Mouse (Mus musculus): ENCODE measurements around the gene Zcchc14. TPM values are rescaled to one million over a fixed set of nuclear protein-coding genes. Genes with fewer than 3 reads are reported as not detected.
A peak's percentile ranks its signal among the peaks of the same experiment; 100 is the strongest.

Gene Zcchc14
- polyA plus RNA-seq, 1 experiment: 11.0 TPM

GRCm38 (mm10) chr8:121642804-121643203, 9.9 kb downstream of the Zcchc14 start:
- no peak overlapping the region for H3K27ac ChIP-seq (ENCODE audit: control insufficient read depth, insufficient read depth, low read depth, low read length)
- H3K4me1 ChIP-seq (ENCODE audit: control insufficient read depth, insufficient read depth, low read length): no peaks in the 10 kb centered on the region; the same call in 1 of the 2 replicates
- no peak overlapping the region for H3K4me3 ChIP-seq (ENCODE audit: control insufficient read depth, low read depth, low read length)
- TF ChIP-seq CTCF (IDR thresholded peaks at IDR 0.05; ENCODE audit: control insufficient read depth, insufficient read depth, insufficient replicate concordance, low read depth, low read length) (no peak), POLR2A (IDR thresholded peaks at IDR 0.05; ENCODE audit: control insufficient read depth, low read depth, low read length) (no peak)
- H3K27me3 ChIP-seq (ENCODE audit: control insufficient read depth, insufficient read depth, low read length): no peaks in the 10 kb centered on the region
- no peaks in the 10 kb centered on the region for H3K36me3 ChIP-seq (ENCODE audit: control insufficient read depth, insufficient read depth, low read length)

DNA sequence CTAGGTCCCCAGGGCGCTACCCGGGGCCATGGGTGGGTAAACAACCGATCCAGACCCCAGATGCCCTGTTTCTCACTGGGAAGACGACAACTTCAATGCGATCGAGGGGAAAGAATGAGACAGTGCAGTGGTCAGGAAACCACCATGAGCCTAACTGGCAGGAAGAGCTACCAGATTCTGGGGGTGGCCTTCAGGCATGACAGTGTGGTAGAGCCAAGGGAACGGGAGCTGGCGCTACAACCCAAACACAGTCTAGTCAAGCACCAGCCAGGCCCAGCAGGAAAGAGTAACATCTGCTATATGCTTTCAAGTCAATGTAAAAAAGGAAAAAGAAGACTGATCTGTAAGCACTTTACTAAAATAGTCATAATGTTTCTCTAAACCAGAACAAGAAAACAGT, 16.5 kb downstream of the Zcchc14 start:
- no peaks in the 10 kb centered on the region for H3K36me3 ChIP-seq (ENCODE audit: control insufficient read depth, insufficient read depth, low read length)
- H3K27me3 ChIP-seq (ENCODE audit: control insufficient read depth, insufficient read depth, low read length): no peaks in the 10 kb centered on the region
- H3K27ac ChIP-seq (ENCODE audit: control insufficient read depth, insufficient read depth, low read depth, low read length): no peak overlapping the region
- TF ChIP-seq POLR2A (IDR thresholded peaks at IDR 0.05; ENCODE audit: control insufficient read depth, low read depth, low read length): no peak
- no peak for TF ChIP-seq CTCF (IDR thresholded peaks at IDR 0.05; ENCODE audit: control insufficient read depth, insufficient read depth, insufficient replicate concordance, low read depth, low read length)
- peaks cover 4% of the 10 kb centered on the region; the same call in 1 of the 2 replicates for H3K4me1 ChIP-seq (ENCODE audit: control insufficient read depth, insufficient read depth, low read length)
- no peak overlapping the region for H3K4me3 ChIP-seq (ENCODE audit: control insufficient read depth, low read depth, low read length)

DNA sequence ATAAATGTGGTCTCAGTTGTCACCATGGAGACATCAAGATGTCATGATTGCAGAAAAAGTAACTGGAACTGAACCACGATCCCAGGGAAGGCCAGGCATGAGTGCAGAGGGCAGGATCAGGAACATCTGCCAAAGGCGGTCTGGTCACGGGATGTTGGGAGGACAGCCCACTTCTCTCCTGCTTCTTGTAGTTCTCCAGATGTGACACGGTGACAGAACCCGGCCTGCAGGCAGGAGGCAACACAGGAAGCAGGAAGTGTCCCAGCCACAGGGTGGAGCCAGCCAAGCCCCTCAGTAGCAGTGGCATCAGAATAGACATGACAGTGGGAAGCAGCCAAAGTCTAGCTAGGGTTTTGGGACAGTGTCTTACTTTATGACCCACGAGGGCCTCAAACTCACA, 17.2 kb downstream of the Zcchc14 start:
- Histone ChIP-seq H3K4me3 (ENCODE audit: control insufficient read depth, low read depth, low read length) (no peak overlapping the region), H3K36me3 (ENCODE audit: control insufficient read depth, insufficient read depth, low read length) (no peaks in the 10 kb centered on the region), H3K27me3 (ENCODE audit: control insufficient read depth, insufficient read depth, low read length) (no peaks in the 10 kb centered on the region), H3K4me1 (ENCODE audit: control insufficient read depth, insufficient read depth, low read length) (peaks cover 4% of the 10 kb centered on the region; the same call in 1 of the 2 replicates), H3K27ac (ENCODE audit: control insufficient read depth, insufficient read depth, low read depth, low read length) (no peak overlapping the region)
- TF ChIP-seq POLR2A (IDR thresholded peaks at IDR 0.05; ENCODE audit: control insufficient read depth, low read depth, low read length) (no peak), CTCF (IDR thresholded peaks at IDR 0.05; ENCODE audit: control insufficient read depth, insufficient read depth, insufficient replicate concordance, low read depth, low read length) (no peak)

- no peak for TF ChIP-seq CTCF (IDR thresholded peaks at IDR 0.05; ENCODE audit: control insufficient read depth, insufficient read depth, insufficient replicate concordance, low read depth, low read length)
- no peak for TF ChIP-seq POLR2A (IDR thresholded peaks at IDR 0.05; ENCODE audit: control insufficient read depth, low read depth, low read length)
- H3K36me3 ChIP-seq (ENCODE audit: control insufficient read depth, insufficient read depth, low read length): no peaks in the 10 kb centered on the region
- no peak overlapping the region for H3K27ac ChIP-seq (ENCODE audit: control insufficient read depth, insufficient read depth, low read depth, low read length)
- H3K4me3 ChIP-seq (ENCODE audit: control insufficient read depth, low read depth, low read length): no peak overlapping the region
- peaks cover 4% of the 10 kb centered on the region; the same call in 1 of the 2 replicates for H3K4me1 ChIP-seq (ENCODE audit: control insufficient read depth, insufficient read depth, low read length)
- no peaks in the 10 kb centered on the region for H3K27me3 ChIP-seq (ENCODE audit: control insufficient read depth, insufficient read depth, low read length)
Measured at GRCm38 (mm10) chr8:121632401-121632800, 20.3 kb downstream of the Zcchc14 start.

GRCm38 (mm10) chr8:121631645-121632071, 21.0 kb downstream of the Zcchc14 start:
- H3K36me3 ChIP-seq (ENCODE audit: control insufficient read depth, insufficient read depth, low read length): no peaks in the 10 kb centered on the region
- H3K27me3 ChIP-seq (ENCODE audit: control insufficient read depth, insufficient read depth, low read length): no peaks in the 10 kb centered on the region
- H3K4me3 ChIP-seq (ENCODE audit: control insufficient read depth, low read depth, low read length): no peak overlapping the region
- H3K4me1 ChIP-seq (ENCODE audit: control insufficient read depth, insufficient read depth, low read length): peaks cover 4% of the 10 kb centered on the region; the same call in 1 of the 2 replicates
- no peak overlapping the region for H3K27ac ChIP-seq (ENCODE audit: control insufficient read depth, insufficient read depth, low read depth, low read length)
- TF ChIP-seq CTCF (IDR thresholded peaks at IDR 0.05; ENCODE audit: control insufficient read depth, insufficient read depth, insufficient replicate concordance, low read depth, low read length): 0 out of 2 replicates have a peak, but pooled peaks have one; percentile 2
- no peak for TF ChIP-seq POLR2A (IDR thresholded peaks at IDR 0.05; ENCODE audit: control insufficient read depth, low read depth, low read length)

- Histone ChIP-seq H3K4me1 (ENCODE audit: control insufficient read depth, insufficient read depth, low read length) (peaks cover 3% of the 10 kb centered on the region; the same call in 1 of the 2 replicates), H3K36me3 (ENCODE audit: control insufficient read depth, insufficient read depth, low read length) (no peaks in the 10 kb centered on the region), H3K27me3 (ENCODE audit: control insufficient read depth, insufficient read depth, low read length) (no peaks in the 10 kb centered on the region), H3K4me3 (ENCODE audit: control insufficient read depth, low read depth, low read length) (no peak overlapping the region), H3K27ac (ENCODE audit: control insufficient read depth, insufficient read depth, low read depth, low read length) (no peak overlapping the region)
- TF ChIP-seq POLR2A (IDR thresholded peaks at IDR 0.05; ENCODE audit: control insufficient read depth, low read depth, low read length): no peak
- TF ChIP-seq CTCF (IDR thresholded peaks at IDR 0.05; ENCODE audit: control insufficient read depth, insufficient read depth, insufficient replicate concordance, low read depth, low read length): no peak
Measured at GRCm38 (mm10) chr8:121628681-121629080, 24.0 kb downstream of the Zcchc14 start.

DNA sequence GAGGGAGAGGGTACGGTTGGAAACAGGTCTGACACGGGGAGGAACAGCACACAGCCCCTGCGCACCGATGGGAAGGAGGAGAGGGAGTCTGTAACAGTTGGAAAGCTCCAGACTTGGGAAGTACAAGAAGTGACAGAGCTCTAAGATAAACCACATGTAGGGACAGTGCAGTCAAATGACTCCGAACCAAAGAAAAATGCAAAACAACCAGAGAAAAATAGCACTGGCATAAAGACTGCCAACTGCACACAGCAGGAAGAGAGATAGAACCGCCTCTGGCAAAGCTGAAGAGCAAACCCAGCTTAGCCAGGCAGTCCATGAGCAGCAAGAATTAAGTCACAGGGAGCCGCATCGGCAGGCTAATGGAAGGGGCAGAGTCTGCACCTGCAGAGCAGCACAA, 29.7 kb downstream of the Zcchc14 start:
- H3K27ac ChIP-seq (ENCODE audit: control insufficient read depth, insufficient read depth, low read depth, low read length): no peak overlapping the region
- no peaks in the 10 kb centered on the region for H3K36me3 ChIP-seq (ENCODE audit: control insufficient read depth, insufficient read depth, low read length)
- no peak for TF ChIP-seq POLR2A (IDR thresholded peaks at IDR 0.05; ENCODE audit: control insufficient read depth, low read depth, low read length)
- no peak for TF ChIP-seq CTCF (IDR thresholded peaks at IDR 0.05; ENCODE audit: control insufficient read depth, insufficient read depth, insufficient replicate concordance, low read depth, low read length)
- no peaks in the 10 kb centered on the region for H3K4me1 ChIP-seq (ENCODE audit: control insufficient read depth, insufficient read depth, low read length)
- H3K4me3 ChIP-seq (ENCODE audit: control insufficient read depth, low read depth, low read length): no peak overlapping the region
- H3K27me3 ChIP-seq (ENCODE audit: control insufficient read depth, insufficient read depth, low read length): no peaks in the 10 kb centered on the region

All from testis, adult 2 months (tissue).